Mouse (Mus musculus) heart, adult 2 months (tissue): ENCODE measurements around the gene Smg1. TPM values are rescaled to one million over a fixed set of nuclear protein-coding genes. Genes with fewer than 3 reads are reported as not detected.

Source experiments
- DNase-seq, 2 experiments: peaks; one replicate each; pipeline ENCODE4 v3.0.0; 2021
- H3K27ac ChIP-seq: fragments of 200-600 bp; 2 replicates; pipeline ENCODE4 v1.8.1; 2022
- H3K27me3 ChIP-seq: fragments of 200-500 bp; 2 replicates; pipeline ENCODE4 v1.6.1; 2012; ENCODE audit warnings: mild to moderate bottlenecking, low read length, inconsistent platforms, mixed read lengths; ENCODE audit not compliant: control insufficient read depth, insufficient read depth
- H3K36me3 ChIP-seq: fragments of 200-500 bp; 2 replicates; pipeline ENCODE4 v1.6.1; 2012; ENCODE audit warnings: low read length, inconsistent platforms; ENCODE audit not compliant: control insufficient read depth, insufficient read depth
- H3K4me1 ChIP-seq: fragments of 200-500 bp; 2 replicates; pipeline ENCODE4 v1.6.1; 2011; ENCODE audit warnings: low read length; ENCODE audit not compliant: control insufficient read depth, insufficient read depth
- H3K4me3 ChIP-seq: fragments of 200-600 bp; 2 replicates; pipeline ENCODE4 v1.8.1; 2022
- H3K79me2 ChIP-seq: fragments of 200-500 bp; replicated peaks from 2 replicates; pipeline ENCODE4 v1.6.1; 2012; ENCODE audit warnings: mild to moderate bottlenecking, inconsistent platforms, low read length, moderate library complexity, mixed read lengths; ENCODE audit not compliant: control insufficient read depth, insufficient read depth
- H3K9ac ChIP-seq: fragments of 200-500 bp; 2 replicates; pipeline ENCODE4 v1.6.1; 2012; ENCODE audit warnings: low read depth, mild to moderate bottlenecking, control low read depth, inconsistent platforms, low read length, mixed read lengths
- CTCF ChIP-seq: fragments of 200-600 bp; IDR thresholded peaks from 2 replicates; pipeline ENCODE4 v1.8.1; 2022; ENCODE audit warnings: antibody characterized with exemption, mild to moderate bottlenecking, moderate library complexity
- EP300 ChIP-seq: fragments of 200-500 bp; IDR thresholded peaks from 2 replicates; pipeline ENCODE4 v1.6.1; 2011; ENCODE audit warnings: low read depth, low read length, control low read depth; ENCODE audit not compliant: insufficient read depth
- POLR2A ChIP-seq: fragments of 200-500 bp; IDR thresholded peaks from 2 replicates; pipeline ENCODE4 v1.6.1; 2011; ENCODE audit warnings: mild to moderate bottlenecking, low read depth, low read length, control low read depth; ENCODE audit not compliant: insufficient read depth
- WGBS: fragments of 180-500 bp; shearing (Covaris S2); methylation state at CpG from one replicate; pipeline ENCODE4 v1.1.7; 2018; 5-methylcytosine and 5-hydroxymethylcytosine counted together
- intact Hi-C: fragments of 180-260 bp; cut with DNase I; formaldehyde crosslinking; loops from one replicate; pipeline ENCODE4 v1.15.1; 2025
- polyA plus RNA-seq: library from polyadenylated mRNA; depleted of rRNA; stranded (reverse); fragments of >200 nt; gene quantifications from 2 replicates; pipeline ENCODE4 v1.2.3, GENCODE M21; 2012
- total RNA-seq, 2 experiments: library from RNA; stranded (reverse); gene quantifications; 2 replicates each; pipeline ENCODE4 v1.2.3; 2021

Smg1 gene
- total and polyA plus RNA-seq, 3 experiments: 12.6 to 32.4 (median 31.3) TPM

GRCm38 (mm10) chr7:118129430-118130041, 113.9 kb downstream of the Smg1 start, which contains the start of gene Arl6ip1:
Gene Arl6ip1, minus strand, starts transcription at chr7:118129662.
- Histone ChIP-seq H3K4me3 (peak within 1 kb of the TSS; percentile 92), H3K27ac (peak within 1 kb of the TSS; percentile 86), H3K27me3 (no peaks in the 10 kb centered on the region), H3K4me1 (peaks cover 1% of the 10 kb centered on the region; the same call in 1 of the 2 replicates), H3K79me2 (peaks cover 1% of the 10 kb centered on the region; the same call in 1 of the 2 replicates), H3K36me3 (peaks cover 10% of the 10 kb centered on the region), H3K9ac (peak within 1 kb of the TSS; percentile 80)
- intact Hi-C loops: loop anchor here (1.0 to 5.0 kb wide), 2 partner anchors 13 to 148 kb away; partner anchors contain the start of gene Rps15a
- under 1% methylated on average over 39 of the region's 39 CpGs for WGBS
- DNase-seq: peak; percentile 96 to 98
- TF ChIP-seq CTCF (no peak), POLR2A (peak; percentile 99), EP300 (peak; percentile 31; the same call in 1 of the 2 replicates)

GRCm38 (mm10) chr7:118128925-118129429, 114.5 kb downstream of the Smg1 start:
- TF ChIP-seq EP300 (no peak), CTCF (peak; percentile 14; the same call in 1 of the 2 replicates), POLR2A (no peak)
- Histone ChIP-seq H3K27me3 (no peaks in the 10 kb centered on the region), H3K4me1 (peaks cover 1% of the 10 kb centered on the region; the same call in 1 of the 2 replicates), H3K36me3 (peaks cover 10% of the 10 kb centered on the region), H3K9ac (peak overlapping the region; percentile 80), H3K4me3 (peak overlapping the region; percentile 92), H3K79me2 (peaks cover 3% of the 10 kb centered on the region), H3K27ac (peak overlapping the region; percentile 86)
- WGBS: under 1% methylated on average over 21 of the region's 21 CpGs
- intact Hi-C loops: loop anchor here (1.0 to 5.0 kb wide), 2 partner anchors 13 to 148 kb away; partner anchors contain the start of gene Rps15a
- no peak for DNase-seq

- intact Hi-C loops: loop anchor here (5.0 kb wide), 1 partner anchor 151 kb away; no protein-coding TSS in a partner anchor
- Histone ChIP-seq H3K27ac (no peak overlapping the region), H3K4me3 (no peak overlapping the region), H3K79me2 (peaks cover 3% of the 10 kb centered on the region), H3K27me3 (no peaks in the 10 kb centered on the region), H3K36me3 (peaks cover 10% of the 10 kb centered on the region), H3K4me1 (peaks cover 1% of the 10 kb centered on the region; the same call in 1 of the 2 replicates), H3K9ac (no peak overlapping the region)
- 63% methylated on average over 11 of the region's 11 CpGs for WGBS
- no peak for DNase-seq
- TF ChIP-seq CTCF: no peak
- no peak for TF ChIP-seq POLR2A
- no peak for TF ChIP-seq EP300
These were observed 117.1 kb downstream of the Smg1 start for GRCm38 (mm10) chr7:118126219-118126875.

DNA sequence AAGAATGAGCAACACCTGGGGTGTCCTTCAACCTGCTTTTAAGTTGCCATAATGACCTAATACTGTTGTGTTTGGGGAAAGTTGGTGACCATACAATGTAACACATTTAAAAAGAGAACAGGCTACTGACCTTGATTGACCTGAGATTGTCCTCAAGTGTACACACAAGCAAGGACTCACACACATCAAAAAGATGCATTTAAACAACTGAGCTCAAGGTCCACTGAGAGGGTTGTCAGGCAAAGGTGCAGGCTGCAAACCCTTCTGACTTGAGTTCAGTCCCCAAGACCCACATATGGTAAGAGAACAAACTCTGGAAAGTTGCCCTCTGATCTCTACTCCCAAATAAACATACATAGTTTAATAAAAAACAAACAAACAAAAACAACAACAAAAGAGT, 117.7 kb downstream of the Smg1 start:
- H3K36me3 ChIP-seq: peaks cover 10% of the 10 kb centered on the region
- H3K4me1 ChIP-seq: peaks cover 1% of the 10 kb centered on the region; the same call in 1 of the 2 replicates
- peaks cover 3% of the 10 kb centered on the region for H3K79me2 ChIP-seq
- no peak overlapping the region for H3K9ac ChIP-seq
- intact Hi-C loops: loop anchor here (5.0 kb wide), 1 partner anchor 152 kb away; no protein-coding TSS in a partner anchor
- no peaks in the 10 kb centered on the region for H3K27me3 ChIP-seq
- TF ChIP-seq CTCF (no peak), POLR2A (no peak), EP300 (no peak)
- no peak for DNase-seq
- no peak overlapping the region for H3K4me3 ChIP-seq
- H3K27ac ChIP-seq: no peak overlapping the region

GRCm38 (mm10) chr7:118123512-118124411, 119.7 kb downstream of the Smg1 start:
- peaks cover 10% of the 10 kb centered on the region for H3K36me3 ChIP-seq
- H3K4me1 ChIP-seq: peaks cover 1% of the 10 kb centered on the region; the same call in 1 of the 2 replicates
- WGBS: 83% methylated on average over 4 of the region's 4 CpGs
- no peak overlapping the region for H3K4me3 ChIP-seq
- no peaks in the 10 kb centered on the region for H3K27me3 ChIP-seq
- intact Hi-C loops: no loop called here
- no peak overlapping the region for H3K27ac ChIP-seq
- H3K9ac ChIP-seq: no peak overlapping the region
- peaks cover 3% of the 10 kb centered on the region for H3K79me2 ChIP-seq
- no peak for TF ChIP-seq EP300
- no peak for TF ChIP-seq POLR2A
- no peak for DNase-seq
